Mouse (Mus musculus) midbrain, embryonic 13.5 days (tissue): ENCODE results near the gene Ablim1. TPM values are rescaled to one million over a fixed set of nuclear protein-coding genes. Genes with fewer than 3 reads are reported as not detected.

Source experiments
- ATAC-seq: fragments of 200-750 bp; cut with Nextera tagmentation; 2 replicates; pipeline ENCODE4 v1.8.0; 2017; ENCODE audit warnings: mild to moderate bottlenecking, moderate TSS enrichment, moderate library complexity
- H3K27ac ChIP-seq: fragments of 300-500 bp; sonication (generic); 2 replicates; pipeline ENCODE4 v1.5.1; 2015; ENCODE audit warnings: inconsistent platforms, mild to moderate bottlenecking, moderate library complexity
- H3K27me3 ChIP-seq: fragments of 300-500 bp; sonication (generic); 2 replicates; pipeline ENCODE4 v1.6.1; 2015; ENCODE audit warnings: mild to moderate bottlenecking, inconsistent platforms
- H3K36me3 ChIP-seq: fragments of 300-500 bp; sonication (generic); 2 replicates; pipeline ENCODE4 v1.6.1; 2015; ENCODE audit warnings: mild to moderate bottlenecking, inconsistent platforms
- H3K4me1 ChIP-seq: fragments of 300-500 bp; sonication (generic); replicated peaks from 2 replicates; pipeline ENCODE4 v1.6.1; 2015; ENCODE audit warnings: inconsistent platforms
- H3K4me2 ChIP-seq: fragments of 300-500 bp; sonication (generic); replicated peaks from 2 replicates; pipeline ENCODE4 v1.6.1; 2015; ENCODE audit warnings: moderate library complexity, mild to moderate bottlenecking, inconsistent platforms
- H3K4me3 ChIP-seq: fragments of 300-500 bp; sonication (generic); replicated peaks from 2 replicates; pipeline ENCODE4 v1.5.1; 2015; ENCODE audit warnings: mild to moderate bottlenecking, inconsistent platforms
- H3K9ac ChIP-seq: fragments of 300-500 bp; sonication (generic); replicated peaks from 2 replicates; pipeline ENCODE4 v1.6.1; 2015; ENCODE audit warnings: mild to moderate bottlenecking, inconsistent platforms
- H3K9me3 ChIP-seq: fragments of 300-500 bp; sonication (generic); 2 replicates; pipeline ENCODE4 v1.6.1; 2016; ENCODE audit warnings: mild to moderate bottlenecking, inconsistent platforms
- WGBS: fragments of 180-500 bp; shearing (Covaris S2); methylation state at CpG from one replicate; pipeline ENCODE4 v1.1.7; 2015; 5-methylcytosine and 5-hydroxymethylcytosine counted together
- polyA plus RNA-seq: library from polyadenylated mRNA; unstranded; fragments of >200 nt; fragmentation: Nextera tagmentation; extraction: Ambion mirVana; gene quantifications from 2 replicates; pipeline ENCODE4 v1.2.1, GENCODE M21; 2015

Gene Ablim1
- polyA plus RNA-seq, 1 experiment from 2014 or later = 34.4 TPM

GRCm38 (mm10) chr19:56983757-56984156 is 331.0 kb downstream of the Ablim1 start:
- WGBS = 51% methylated on average over 10 of the region's 10 CpGs
- no peak for ATAC-seq

More at GRCm38 (mm10) chr19:56983757-56984156, 331.0 kb downstream of the Ablim1 start:
- no peak overlapping the region for H3K4me3 ChIP-seq
- H3K27ac ChIP-seq = no peak overlapping the region
- no peak overlapping the region for H3K4me2 ChIP-seq
- no peaks in the 10 kb centered on the region for H3K36me3 ChIP-seq
- no peaks in the 10 kb centered on the region for H3K27me3 ChIP-seq
- no peak overlapping the region for H3K9ac ChIP-seq
- H3K4me1 ChIP-seq = peaks cover 6% of the 10 kb centered on the region
- H3K9me3 ChIP-seq = no peaks in the 10 kb centered on the region

Other genes with a start within 250 kb of the Ablim1 start
- gene Fam160b1, start 45.8 kb upstream of the Ablim1 start, polyA plus RNA-seq = 14.2 TPM in 2 replicates
- gene Trub1, start 138.0 kb upstream of the Ablim1 start, polyA plus RNA-seq = 14.2 and 15.1 TPM in 2 replicates